Mouse (Mus musculus): ENCODE data around the gene Cox7c. TPM values are rescaled to one million over a fixed set of nuclear protein-coding genes. Genes with fewer than 3 reads are reported as not detected.
"Not testable (repeated sequence)": the region's sequence is repeated elsewhere in the genome, so short reads cannot be mapped to it uniquely, and the experiment has no call there.

Gene Cox7c
- polyA plus RNA-seq (2012; ENCODE audit: insufficient read depth, insufficient read length, low replicate concordance, missing spikeins), result not detected in 2 replicates

DNA sequence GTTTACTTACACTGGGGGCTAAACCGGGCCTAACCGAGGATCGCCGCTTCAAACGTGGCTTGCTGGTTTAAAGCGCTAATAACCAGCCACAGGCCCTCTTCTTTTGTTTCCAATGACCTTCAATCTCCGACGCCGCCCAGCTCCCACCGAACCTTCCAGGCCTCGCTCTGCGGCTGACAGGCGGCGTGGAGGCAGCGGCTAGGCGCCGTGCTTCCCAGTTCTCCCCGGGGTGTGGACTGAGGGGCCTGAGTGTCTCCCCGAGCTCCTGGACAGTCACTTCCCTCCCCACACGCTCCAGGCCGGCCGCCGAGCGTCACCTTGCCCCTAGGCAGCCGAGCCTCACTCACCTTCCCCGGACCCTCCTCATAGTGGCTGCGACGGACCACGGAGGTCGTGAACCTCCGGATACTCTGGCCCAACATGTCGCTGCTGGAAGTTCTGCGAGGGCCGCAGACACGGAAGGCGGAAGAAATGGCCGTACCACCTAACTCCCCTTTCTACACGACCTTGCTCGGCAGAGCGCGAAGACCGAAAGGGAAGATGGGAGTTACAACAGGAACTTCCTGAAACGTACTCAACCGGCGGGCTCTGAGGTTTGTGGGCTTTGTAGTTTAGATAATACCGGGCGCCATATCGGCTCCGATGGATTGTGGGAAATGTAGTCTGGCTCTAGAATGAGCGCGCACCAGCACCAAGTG is at the start of gene Cox7c:
Gene Cox7c (minus strand): TSS at position 651 of the 698 bp plus-strand sequence.
- Histone ChIP-seq H3K4me3 (ENCODE audit: insufficient read depth, low read depth, low read length) (peak within 1 kb of the TSS; percentile 99), H3K27ac (ENCODE audit: insufficient read depth, low read depth, low read length) (peak within 1 kb of the TSS; percentile 95), H3K4me1 (ENCODE audit: control insufficient read depth, insufficient read depth, low read length) (no peaks in the 10 kb centered on the region)
- under 1% methylated on average over 51 of the region's 51 CpGs for WGBS
- peak; percentile 73 for TF ChIP-seq POLR2A (IDR thresholded peaks at IDR 0.05; ENCODE audit: insufficient read depth, low read depth, low read length)
- no peak for TF ChIP-seq CTCF (IDR thresholded peaks at IDR 0.05; ENCODE audit: insufficient read depth, low read depth, low read length)

DNA sequence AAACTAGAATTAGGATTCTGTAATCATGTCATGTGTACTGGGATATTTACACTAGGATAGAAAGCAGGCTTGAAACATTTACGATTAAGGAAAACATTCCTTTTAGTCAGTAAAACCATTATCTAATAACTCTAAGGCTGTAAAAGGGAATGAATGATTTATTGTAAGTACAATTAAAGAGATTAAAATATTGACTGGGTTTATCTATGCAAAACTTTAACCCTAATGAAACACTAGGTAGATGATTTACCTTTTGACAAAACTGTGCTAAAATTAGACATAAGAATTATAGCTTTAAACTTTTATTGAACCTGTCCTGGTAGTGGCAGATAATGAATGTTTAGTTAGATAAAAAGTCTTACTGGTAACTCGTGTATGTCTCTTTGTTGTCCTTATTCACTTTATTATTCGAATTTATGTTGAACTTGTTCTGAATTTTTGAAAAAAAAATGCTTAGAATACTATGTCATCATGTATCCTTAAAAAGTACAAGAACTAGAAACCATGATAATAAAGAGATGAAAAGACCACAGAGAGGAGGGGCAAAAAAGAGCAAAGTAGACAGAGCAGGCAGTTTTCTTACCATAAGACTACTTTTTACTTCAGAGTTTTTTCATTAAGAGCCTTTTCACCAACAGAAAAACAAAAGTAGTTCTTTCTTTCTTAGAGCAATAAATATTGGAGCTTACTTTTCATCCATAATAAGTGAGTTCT is 21.5 kb upstream of the Cox7c start:
- H3K4me1 ChIP-seq (ENCODE audit: control insufficient read depth, insufficient read depth, low read length), result no peaks in the 10 kb centered on the region
- WGBS, result 69% methylated on average over 3 of the region's 3 CpGs
- no peak overlapping the region for H3K4me3 ChIP-seq (ENCODE audit: insufficient read depth, low read depth, low read length)
- no peak for TF ChIP-seq CTCF (IDR thresholded peaks at IDR 0.05; ENCODE audit: insufficient read depth, low read depth, low read length)
- TF ChIP-seq POLR2A (IDR thresholded peaks at IDR 0.05; ENCODE audit: insufficient read depth, low read depth, low read length), result no peak
- no peak overlapping the region for H3K27ac ChIP-seq (ENCODE audit: insufficient read depth, low read depth, low read length)

DNA sequence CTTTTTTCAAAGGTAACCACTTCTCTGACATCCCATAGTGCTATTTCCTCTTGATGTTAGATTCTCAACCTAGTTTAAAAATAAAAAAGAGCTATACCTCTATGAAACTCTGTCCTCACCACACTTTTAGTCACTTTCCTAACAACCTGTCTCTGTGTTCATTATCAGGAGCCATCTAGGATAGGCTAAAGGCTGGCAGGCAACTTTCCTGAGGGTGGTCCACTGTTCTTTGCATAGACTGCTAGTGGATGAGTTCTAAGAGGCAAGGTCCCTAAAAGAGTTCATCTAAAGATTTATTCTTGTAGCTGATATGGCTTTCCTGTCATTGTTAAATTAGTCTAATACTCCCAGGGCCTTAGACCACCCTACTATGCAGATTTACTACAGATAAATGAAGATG is 20.8 kb upstream of the Cox7c start:
- Histone ChIP-seq H3K4me3 (ENCODE audit: insufficient read depth, low read depth, low read length) (no peak overlapping the region), H3K4me1 (ENCODE audit: control insufficient read depth, insufficient read depth, low read length) (no peaks in the 10 kb centered on the region), H3K27ac (ENCODE audit: insufficient read depth, low read depth, low read length) (no peak overlapping the region)
- no peak for TF ChIP-seq CTCF (IDR thresholded peaks at IDR 0.05; ENCODE audit: insufficient read depth, low read depth, low read length)
- no peak for TF ChIP-seq POLR2A (IDR thresholded peaks at IDR 0.05; ENCODE audit: insufficient read depth, low read depth, low read length)

DNA sequence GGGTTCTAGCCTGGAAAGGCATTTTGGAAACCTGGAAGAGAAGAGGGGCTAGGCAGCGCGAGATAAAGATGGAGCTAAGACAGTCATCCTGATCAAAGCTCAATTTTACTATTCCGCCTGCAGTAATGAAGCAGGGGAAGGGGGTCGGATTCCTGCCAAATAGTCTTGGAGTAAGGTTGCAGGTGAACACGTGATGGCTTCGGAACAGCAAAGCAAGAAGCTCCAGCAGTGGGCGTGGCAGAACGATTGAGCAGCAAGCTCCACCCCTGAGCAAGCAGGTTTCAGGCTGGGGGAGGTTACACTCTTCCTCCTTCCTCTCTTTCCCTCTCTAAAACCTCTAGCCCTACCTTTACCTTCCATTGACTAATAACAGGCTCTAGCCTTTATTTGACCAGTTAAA is 7.4 kb upstream of the Cox7c start:
- H3K27ac ChIP-seq (ENCODE audit: insufficient read depth, low read depth, low read length); H3K4me3 ChIP-seq (ENCODE audit: insufficient read depth, low read depth, low read length); H3K4me1 ChIP-seq (ENCODE audit: control insufficient read depth, insufficient read depth, low read length): not testable (repeated sequence)
- 33% methylated on average over 8 of the region's 8 CpGs for WGBS

DNA sequence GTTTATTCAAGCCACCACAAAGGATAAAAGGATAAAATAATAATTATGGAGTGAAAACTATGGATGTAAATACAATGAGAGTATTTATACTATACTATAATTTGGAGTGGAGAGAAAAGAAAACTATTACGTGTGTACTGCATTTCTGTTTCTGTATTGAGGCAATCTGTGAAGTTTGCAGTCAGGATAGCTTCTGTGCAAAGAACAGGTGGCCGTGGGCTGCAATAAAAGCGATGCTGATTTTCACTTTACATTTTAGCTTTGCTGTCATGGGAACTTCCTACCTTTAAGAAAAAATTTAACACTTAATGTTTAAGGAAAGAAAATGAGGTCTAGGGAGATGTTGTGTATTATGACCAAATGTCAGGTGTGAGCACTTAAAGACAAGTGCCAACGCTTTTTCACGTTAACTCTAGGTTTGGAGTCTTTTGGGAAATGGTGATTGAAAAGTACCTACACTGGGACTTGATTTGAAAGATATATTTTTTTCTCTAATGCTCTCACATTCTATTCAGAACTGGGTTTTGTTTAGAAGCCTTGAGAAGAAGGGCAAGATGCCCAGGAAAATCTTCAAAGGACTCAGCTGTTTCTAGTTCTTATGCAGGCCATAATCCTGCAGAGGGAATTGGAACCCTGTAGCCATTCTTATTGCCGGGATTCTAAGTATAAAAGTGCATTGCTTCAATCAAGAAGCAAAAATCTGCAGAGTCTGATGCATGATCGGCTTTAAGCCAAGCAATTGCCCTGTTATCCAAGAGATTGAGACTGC is 41.6 kb downstream of the Cox7c start:
- no peaks in the 10 kb centered on the region for H3K4me1 ChIP-seq (ENCODE audit: control insufficient read depth, insufficient read depth, low read length)
- H3K4me3 ChIP-seq (ENCODE audit: insufficient read depth, low read depth, low read length), result no peak overlapping the region
- no peak overlapping the region for H3K27ac ChIP-seq (ENCODE audit: insufficient read depth, low read depth, low read length)
- WGBS, result 44% methylated on average over 7 of the region's 7 CpGs
- no peak for TF ChIP-seq CTCF (IDR thresholded peaks at IDR 0.05; ENCODE audit: insufficient read depth, low read depth, low read length)
- TF ChIP-seq POLR2A (IDR thresholded peaks at IDR 0.05; ENCODE audit: insufficient read depth, low read depth, low read length), result no peak
